Mouse (Mus musculus): ENCODE measurements at regions not wholly inside any gene's neighbourhood (a gene's known extent, or its start where the extent isn't known, plus 50 kb on each side); places are given as distances from the start of the nearest gene placed in this dataset.

GRCm38 (mm10) chr6:51002713-51003112 is 348.5 kb upstream of the Npvf start:
- no peak for DNase-seq (ENCODE audit: low read depth, low spot score)

GRCm38 (mm10) chr6:51006074-51006591 is 351.9 kb upstream of the Npvf start:
- DNase-seq (ENCODE audit: low read depth, low spot score) = no peak

GRCm38 (mm10) chr6:51009526-51010340 is 355.5 kb upstream of the Npvf start:
- DNase-seq (ENCODE audit: low read depth, low spot score) = no peak

GRCm38 (mm10) chr6:51010536-51010935 is 356.3 kb upstream of the Npvf start:
- DNase-seq (ENCODE audit: low read depth, low spot score) = no peak

- DNase-seq (ENCODE audit: low read depth, low spot score) = no peak
Measured at GRCm38 (mm10) chr6:51012086-51012830, 358.0 kb upstream of the Npvf start.

- DNase-seq (ENCODE audit: low read depth, low spot score) = no peak
Measured at GRCm38 (mm10) chr6:51015735-51016134, 361.5 kb upstream of the Npvf start.

- no peak for DNase-seq (ENCODE audit: low read depth, low spot score)
Measured at GRCm38 (mm10) chr6:51016441-51017070, 362.3 kb upstream of the Npvf start.

- no peak for DNase-seq (ENCODE audit: low read depth, low spot score)
Measured at GRCm38 (mm10) chr6:51017260-51017999, 363.2 kb upstream of the Npvf start.

- DNase-seq (ENCODE audit: low read depth, low spot score) = no peak
Measured at GRCm38 (mm10) chr6:51021206-51021605, 367.0 kb upstream of the Npvf start.

GRCm38 (mm10) chr6:51023361-51023760 is 369.1 kb upstream of the Npvf start:
- DNase-seq (ENCODE audit: low read depth, low spot score) = no peak

GRCm38 (mm10) chr6:51024756-51025155 is 370.5 kb upstream of the Npvf start:
- DNase-seq (ENCODE audit: low read depth, low spot score) = no peak

GRCm38 (mm10) chr6:51025411-51025810 is 371.2 kb upstream of the Npvf start:
- no peak for DNase-seq (ENCODE audit: low read depth, low spot score)

- DNase-seq (ENCODE audit: low read depth, low spot score) = no peak
Measured at GRCm38 (mm10) chr6:51027296-51027695, 373.1 kb upstream of the Npvf start.

- no peak for DNase-seq (ENCODE audit: low read depth, low spot score)
Measured at GRCm38 (mm10) chr6:51029516-51029915, 375.3 kb upstream of the Npvf start.

- no peak for DNase-seq (ENCODE audit: low read depth, low spot score)
Measured at GRCm38 (mm10) chr6:51029953-51030352, 375.7 kb upstream of the Npvf start.

GRCm38 (mm10) chr6:51033835-51034234 is 379.6 kb upstream of the Npvf start:
- DNase-seq (ENCODE audit: low read depth, low spot score) = no peak

GRCm38 (mm10) chr6:51036074-51036473 is 381.8 kb upstream of the Npvf start:
- no peak for DNase-seq (ENCODE audit: low read depth, low spot score)

GRCm38 (mm10) chr6:51036553-51036952 is 382.3 kb upstream of the Npvf start:
- no peak for DNase-seq (ENCODE audit: low read depth, low spot score)

- no peak for DNase-seq (ENCODE audit: low read depth, low spot score)
Measured at GRCm38 (mm10) chr6:51036956-51037355, 382.7 kb upstream of the Npvf start.

- no peak for DNase-seq (ENCODE audit: low read depth, low spot score)
Measured at GRCm38 (mm10) chr6:51039486-51040180, 385.4 kb upstream of the Npvf start.

GRCm38 (mm10) chr6:51043970-51044369 is 388.5 kb upstream of the Nfe2l3 start:
- DNase-seq (ENCODE audit: low read depth, low spot score) = no peak
